Mouse (Mus musculus): ENCODE data around the gene Ddx23. TPM values are rescaled to one million over a fixed set of nuclear protein-coding genes. Genes with fewer than 3 reads are reported as not detected.

The Ddx23 gene
- polyA plus RNA-seq, 1 experiment from 2014 or later: 16.5 TPM

DNA sequence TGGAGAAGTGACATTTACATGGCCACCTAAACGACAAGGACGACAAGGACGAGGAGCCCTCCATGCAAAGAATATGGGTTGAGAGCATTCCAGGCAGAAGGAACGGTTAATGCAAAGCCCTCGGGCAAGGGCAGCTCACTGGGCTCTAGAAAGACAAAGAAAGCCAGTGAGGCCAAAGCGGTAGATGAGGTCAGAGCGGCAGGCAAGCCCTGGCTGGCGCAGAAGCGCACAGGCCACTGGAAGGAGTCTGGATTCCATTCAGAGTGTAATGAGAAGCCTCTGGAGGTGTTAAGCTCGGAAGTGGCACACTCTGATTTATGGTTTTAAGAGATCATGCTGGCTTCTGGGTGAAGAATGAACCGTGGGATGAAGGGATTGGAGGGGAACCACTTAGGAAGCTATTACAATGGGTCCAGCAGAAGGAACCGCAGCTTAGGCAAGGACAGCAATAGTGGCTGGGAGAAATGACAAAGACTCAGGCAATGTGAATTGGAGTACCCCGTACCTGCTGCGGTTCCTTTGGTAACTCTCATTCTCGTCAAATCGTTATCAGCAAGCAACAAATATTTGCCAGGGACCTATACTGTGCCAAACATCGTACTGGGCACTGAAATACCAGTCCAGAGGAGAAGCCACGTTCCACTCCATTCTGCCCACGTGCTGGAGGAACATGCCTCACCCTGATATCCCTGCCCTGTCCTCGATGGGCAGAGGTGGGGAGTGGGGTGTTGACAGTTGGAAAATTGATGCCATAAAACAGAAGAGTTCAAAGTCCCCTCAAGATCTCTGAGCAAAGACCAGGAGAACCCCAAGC is 46.1 kb downstream of the Ddx23 start:
- Histone ChIP-seq H3K4me3 (peak overlapping the region; percentile 26; the same call in 1 of the 2 replicates), H3K4me1 (peaks cover 34% of the 10 kb centered on the region), H3K36me3 (no peaks in the 10 kb centered on the region), H3K27ac (replicated peaks) (peak overlapping the region; percentile 78), H3K4me2 (peak overlapping the region; percentile 57), H3K27me3 (replicated peaks) (peaks cover 8% of the 10 kb centered on the region; the same call in 1 of the 2 replicates), H3K9me3 (no peaks in the 10 kb centered on the region), H3K9ac (peak overlapping the region; percentile 17)
- WGBS: 37% methylated on average over 20 of the region's 20 CpGs
- ATAC-seq (ENCODE audit: extremely low read depth, insufficient number of reproducible peaks, low FRiP score, low TSS enrichment): no peak

DNA sequence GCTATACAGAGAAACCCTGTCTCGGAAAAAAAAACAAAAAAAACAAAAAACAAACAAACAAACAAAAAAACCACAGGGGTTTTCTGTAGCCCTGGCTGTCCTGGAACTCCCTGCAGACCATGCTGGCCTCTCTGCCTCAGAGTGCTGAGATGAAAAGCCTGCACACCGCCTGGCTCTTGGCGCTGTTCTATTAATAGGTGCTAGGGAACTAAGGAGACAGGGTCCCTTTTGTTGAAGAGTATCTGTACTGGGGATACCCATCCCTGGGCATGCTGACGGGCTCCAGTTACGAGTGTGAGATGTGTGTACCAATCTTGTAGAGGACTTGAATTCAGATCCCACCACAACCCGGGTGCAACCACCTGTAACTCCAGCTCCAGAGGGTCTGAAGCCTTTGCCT is 46.9 kb downstream of the Ddx23 start:
- no peak for ATAC-seq (ENCODE audit: extremely low read depth, insufficient number of reproducible peaks, low FRiP score, low TSS enrichment)
- WGBS: 45% methylated on average over 6 of the region's 6 CpGs
- H3K27me3 ChIP-seq (replicated peaks): peaks cover 5% of the 10 kb centered on the region; the same call in 1 of the 2 replicates

DNA sequence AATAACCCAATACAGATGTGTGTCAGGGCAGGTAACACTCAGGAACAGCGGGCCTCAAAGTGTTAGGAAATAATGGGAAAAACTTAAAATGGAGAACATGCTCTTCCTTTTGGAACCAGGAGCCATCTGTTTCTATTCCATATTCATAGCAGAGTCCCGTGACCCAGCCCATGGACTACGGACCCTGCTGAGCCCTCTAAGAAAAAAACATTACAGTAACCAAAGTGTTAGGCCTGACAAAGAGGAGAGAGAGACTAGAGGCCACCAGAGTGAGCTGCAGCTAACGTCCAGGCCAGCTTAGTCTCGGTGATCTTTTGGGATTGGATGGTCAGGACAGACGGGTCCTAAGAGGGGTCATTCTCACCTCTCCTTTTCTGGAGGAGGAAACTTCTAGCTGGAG is 47.7 kb downstream of the Ddx23 start:
- WGBS: 49% methylated on average over 6 of the region's 6 CpGs
- Histone ChIP-seq H3K4me2 (no peak overlapping the region), H3K27ac (replicated peaks) (peak overlapping the region; percentile 78), H3K4me1 (peaks cover 41% of the 10 kb centered on the region), H3K9me3 (no peaks in the 10 kb centered on the region), H3K4me3 (no peak overlapping the region), H3K9ac (peak overlapping the region; percentile 55; the same call in 1 of the 2 replicates), H3K36me3 (no peaks in the 10 kb centered on the region), H3K27me3 (replicated peaks) (no peaks in the 10 kb centered on the region)
- no peak for ATAC-seq (ENCODE audit: extremely low read depth, insufficient number of reproducible peaks, low FRiP score, low TSS enrichment)

More for the DNA sequence above, 46.9 kb downstream of the Ddx23 start:
- Histone ChIP-seq H3K4me3 (no peak overlapping the region), H3K36me3 (no peaks in the 10 kb centered on the region), H3K4me1 (peaks cover 34% of the 10 kb centered on the region), H3K9me3 (no peaks in the 10 kb centered on the region), H3K4me2 (no peak overlapping the region), H3K9ac (no peak overlapping the region), H3K27ac (replicated peaks) (peak overlapping the region; percentile 78)

DNA sequence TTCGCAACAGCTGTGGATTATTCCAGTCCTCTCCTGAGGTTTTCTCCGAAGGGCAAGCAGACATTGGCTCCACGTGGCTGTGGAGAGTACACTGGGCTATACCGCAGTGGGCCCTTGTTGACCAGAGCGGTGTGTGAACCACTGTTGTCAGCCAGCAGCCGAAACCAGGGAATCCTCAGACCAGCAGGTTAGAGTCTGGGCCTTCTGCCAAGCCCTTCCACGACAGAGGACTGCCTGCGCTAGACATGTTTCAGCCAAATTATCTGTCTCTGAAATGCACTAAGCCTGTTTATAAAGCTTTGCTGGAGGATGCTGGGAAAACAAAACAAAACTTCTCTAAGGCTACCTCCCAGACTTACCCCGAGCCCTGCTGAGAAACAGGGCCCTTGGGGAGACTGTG is 48.1 kb downstream of the Ddx23 start:
- H3K4me2 ChIP-seq: no peak overlapping the region
- H3K9ac ChIP-seq: peak overlapping the region; percentile 55
- WGBS: 29% methylated on average over 9 of the region's 9 CpGs
- H3K4me1 ChIP-seq: peaks cover 42% of the 10 kb centered on the region
- H3K4me3 ChIP-seq: no peak overlapping the region
- H3K36me3 ChIP-seq: no peaks in the 10 kb centered on the region
- H3K27me3 ChIP-seq (replicated peaks): no peaks in the 10 kb centered on the region
- H3K9me3 ChIP-seq: no peaks in the 10 kb centered on the region
- ATAC-seq (ENCODE audit: extremely low read depth, insufficient number of reproducible peaks, low FRiP score, low TSS enrichment): no peak
- H3K27ac ChIP-seq (replicated peaks): peak overlapping the region; percentile 78

DNA sequence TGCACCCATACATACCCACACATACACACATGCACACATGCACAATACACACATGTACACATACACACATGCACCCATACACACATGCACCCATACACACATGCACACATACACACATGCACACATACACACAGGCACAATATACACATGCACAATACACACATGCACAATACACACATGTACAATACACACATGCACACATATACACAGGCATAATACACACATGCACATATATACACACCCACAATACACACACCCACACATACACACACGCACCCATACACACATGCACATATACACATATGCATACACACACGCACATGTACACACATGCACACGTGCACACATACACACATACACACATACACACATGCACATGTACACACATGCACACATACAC is 50.5 kb downstream of the Ddx23 start:
- H3K27ac ChIP-seq (replicated peaks): no peak overlapping the region
- no peak for ATAC-seq (ENCODE audit: extremely low read depth, insufficient number of reproducible peaks, low FRiP score, low TSS enrichment)
- H3K36me3 ChIP-seq: no peaks in the 10 kb centered on the region
- H3K4me3 ChIP-seq: no peak overlapping the region
- WGBS: 91% methylated on average over 3 of the region's 3 CpGs
- no peaks in the 10 kb centered on the region for H3K9me3 ChIP-seq
- H3K4me1 ChIP-seq: peaks cover 50% of the 10 kb centered on the region
- no peaks in the 10 kb centered on the region for H3K27me3 ChIP-seq (replicated peaks)
- no peak overlapping the region for H3K9ac ChIP-seq
- H3K4me2 ChIP-seq: no peak overlapping the region

DNA sequence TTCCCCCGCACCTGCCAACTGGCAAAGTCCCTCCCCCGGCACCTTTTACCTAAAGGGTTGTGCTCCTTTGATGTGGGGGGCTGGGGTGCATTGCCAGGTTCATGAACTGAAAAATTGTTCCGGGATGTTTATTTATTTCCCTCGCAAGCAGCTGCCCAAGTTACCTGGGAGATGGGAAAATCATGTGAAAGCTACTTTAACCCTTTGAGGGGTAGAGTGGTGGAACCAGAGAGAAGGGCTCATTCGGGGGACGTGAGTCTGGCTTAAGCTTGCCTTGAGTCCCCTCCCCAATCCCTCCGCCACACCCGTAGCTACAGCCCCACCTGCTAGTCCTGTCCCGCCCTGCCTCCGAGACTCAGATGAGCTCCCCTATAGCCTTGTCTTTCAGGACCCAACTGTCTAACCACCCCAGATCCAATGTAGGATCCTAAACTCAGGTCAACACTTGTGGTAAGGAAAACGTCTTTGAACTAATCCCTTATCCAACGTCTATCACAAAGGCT is 52.5 kb downstream of the Ddx23 start:
- peak overlapping the region; percentile 99 for H3K27ac ChIP-seq (replicated peaks)
- peak overlapping the region; percentile 87 for H3K4me2 ChIP-seq
- no peaks in the 10 kb centered on the region for H3K27me3 ChIP-seq (replicated peaks)
- H3K9me3 ChIP-seq: no peaks in the 10 kb centered on the region
- peaks cover 52% of the 10 kb centered on the region for H3K4me1 ChIP-seq
- no peak for ATAC-seq (ENCODE audit: extremely low read depth, insufficient number of reproducible peaks, low FRiP score, low TSS enrichment)
- H3K4me3 ChIP-seq: peak overlapping the region; percentile 94
- H3K9ac ChIP-seq: peak overlapping the region; percentile 96
- WGBS: 5% methylated on average over 12 of the region's 12 CpGs
- H3K36me3 ChIP-seq: peaks cover under 1% of the 10 kb centered on the region

DNA sequence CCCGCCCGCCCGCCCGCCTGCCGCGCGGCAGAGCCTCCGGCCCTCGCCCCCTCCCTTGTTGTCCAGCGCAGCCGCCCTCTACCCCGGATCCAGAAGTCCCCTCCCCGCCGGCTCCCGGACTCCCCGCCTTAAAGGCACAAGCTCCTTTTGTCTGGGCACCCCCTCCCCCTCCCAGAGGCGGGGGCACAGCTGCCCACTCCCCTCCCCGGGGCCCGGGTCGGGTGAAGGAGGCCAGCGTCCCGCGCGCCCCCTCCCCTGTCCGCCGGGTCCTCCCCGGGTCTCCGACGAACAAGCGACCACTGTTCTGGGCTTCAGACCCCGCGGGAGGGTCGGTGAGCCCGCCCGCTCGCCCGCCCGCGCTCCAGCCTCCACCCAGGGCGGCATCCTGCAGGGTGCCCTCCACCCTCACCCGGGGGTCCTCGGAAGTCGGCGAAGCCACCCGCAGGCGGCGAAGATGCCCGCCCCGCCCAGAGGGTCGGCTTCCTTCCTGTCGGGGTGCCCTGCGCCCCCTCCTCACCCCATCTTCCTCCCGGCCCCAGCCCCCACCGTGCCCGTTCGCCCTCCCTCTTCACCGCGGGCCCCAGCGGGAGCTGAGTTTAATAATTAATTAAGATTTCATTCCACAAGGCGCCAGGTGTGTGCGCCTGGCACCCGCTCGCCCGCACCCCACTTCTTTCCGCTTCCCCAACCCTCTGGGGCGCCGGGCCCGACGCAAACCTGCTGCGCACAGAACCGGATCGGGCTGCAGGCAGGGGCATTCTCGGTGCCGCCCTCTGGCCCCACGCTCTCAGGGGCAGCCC is 53.2 kb downstream of the Ddx23 start, which contains the start of gene Adcy6:
TSS of gene Adcy6 (minus strand) at position 746 of the 800 bp plus-strand sequence.
- H3K27me3 ChIP-seq (replicated peaks): no peaks in the 10 kb centered on the region
- H3K4me1 ChIP-seq: peaks cover 52% of the 10 kb centered on the region
- peak within 1 kb of the TSS; percentile 99 for H3K27ac ChIP-seq (replicated peaks)
- ATAC-seq (ENCODE audit: extremely low read depth, insufficient number of reproducible peaks, low FRiP score, low TSS enrichment): peak; percentile 49; the same call in 1 of the 2 replicates
- H3K9me3 ChIP-seq: no peaks in the 10 kb centered on the region
- H3K36me3 ChIP-seq: peaks cover 7% of the 10 kb centered on the region
- under 1% methylated on average over 53 of the region's 75 CpGs for WGBS
- H3K4me3 ChIP-seq: peak within 1 kb of the TSS; percentile 94
- H3K4me2 ChIP-seq: peak within 1 kb of the TSS; percentile 87
- peak within 1 kb of the TSS; percentile 96 for H3K9ac ChIP-seq

DNA sequence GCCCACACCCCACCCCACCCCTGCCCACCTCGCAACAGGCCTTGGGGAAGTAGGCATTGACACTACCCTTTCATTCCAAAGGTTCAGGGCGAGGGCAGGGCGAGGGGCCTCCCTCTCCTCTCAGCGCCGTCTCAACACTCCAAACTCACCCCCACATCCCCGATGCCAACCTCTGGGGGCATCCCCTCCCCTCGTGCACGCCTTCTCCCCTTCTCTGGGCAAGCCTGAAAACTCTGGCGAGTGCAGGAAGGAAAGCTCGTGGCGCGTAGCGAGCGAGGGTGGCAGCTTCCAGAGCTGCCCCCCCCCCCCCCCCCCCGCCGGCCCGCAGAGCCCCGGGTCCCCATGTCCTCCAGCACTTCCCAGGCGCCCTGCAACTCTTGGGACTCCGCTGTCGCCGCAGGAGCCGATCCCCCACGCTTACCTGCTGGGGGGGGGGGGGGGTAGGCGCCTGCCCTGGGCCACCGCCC is 53.9 kb downstream of the Ddx23 start:
- no peaks in the 10 kb centered on the region for H3K9me3 ChIP-seq
- H3K27me3 ChIP-seq (replicated peaks): no peaks in the 10 kb centered on the region
- H3K4me2 ChIP-seq: peak overlapping the region; percentile 87
- peaks cover 52% of the 10 kb centered on the region for H3K4me1 ChIP-seq
- WGBS: 2% methylated on average over 8 of the region's 26 CpGs
- H3K4me3 ChIP-seq: peak overlapping the region; percentile 94
- peak overlapping the region; percentile 96 for H3K9ac ChIP-seq
- peak overlapping the region; percentile 99 for H3K27ac ChIP-seq (replicated peaks)
- no peak for ATAC-seq (ENCODE audit: extremely low read depth, insufficient number of reproducible peaks, low FRiP score, low TSS enrichment)
- H3K36me3 ChIP-seq: peaks cover 14% of the 10 kb centered on the region

DNA sequence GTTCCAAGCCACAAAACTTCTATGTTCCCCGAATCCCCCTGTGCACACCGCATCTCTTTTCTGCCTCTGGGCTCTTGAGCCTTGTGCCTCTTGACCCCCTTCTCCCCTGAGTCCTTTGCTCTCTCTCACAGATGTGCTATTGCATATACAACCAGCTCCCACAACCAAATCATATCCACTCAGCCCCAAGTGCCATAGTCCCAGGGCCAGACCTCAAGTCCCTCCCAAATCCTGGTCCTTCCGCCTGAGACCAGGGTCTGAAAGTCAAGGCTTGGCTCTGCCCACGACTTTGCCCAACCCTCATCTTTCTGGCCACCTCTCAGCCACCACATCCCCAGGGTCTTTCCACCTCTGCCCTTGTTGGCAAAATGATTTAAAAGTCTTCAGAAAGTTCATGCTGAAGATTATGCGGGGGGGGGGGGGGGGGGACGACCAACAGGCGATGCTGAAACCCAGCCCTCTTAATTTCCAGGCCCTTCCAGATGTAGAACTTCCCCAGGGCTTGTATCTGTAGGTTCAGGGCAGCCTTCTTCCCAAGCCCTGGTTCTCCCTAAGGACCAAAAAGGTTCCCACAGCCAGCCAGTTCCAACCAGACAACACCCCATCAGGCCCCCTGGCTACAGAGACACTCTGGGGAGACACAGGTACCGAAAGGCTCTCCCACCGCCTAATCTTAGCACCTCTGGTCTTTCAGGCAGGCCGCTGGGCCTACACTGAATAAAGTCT is 54.5 kb downstream of the Ddx23 start:
- WGBS: under 1% methylated on average over 10 of the region's 10 CpGs
- peaks cover 20% of the 10 kb centered on the region for H3K36me3 ChIP-seq
- peak overlapping the region; percentile 87 for H3K4me2 ChIP-seq
- H3K4me3 ChIP-seq: peak overlapping the region; percentile 94
- no peaks in the 10 kb centered on the region for H3K9me3 ChIP-seq
- H3K4me1 ChIP-seq: peaks cover 58% of the 10 kb centered on the region
- no peak for ATAC-seq (ENCODE audit: extremely low read depth, insufficient number of reproducible peaks, low FRiP score, low TSS enrichment)
- H3K27ac ChIP-seq (replicated peaks): peak overlapping the region; percentile 99
- H3K9ac ChIP-seq: peak overlapping the region; percentile 96
- H3K27me3 ChIP-seq (replicated peaks): no peaks in the 10 kb centered on the region

DNA sequence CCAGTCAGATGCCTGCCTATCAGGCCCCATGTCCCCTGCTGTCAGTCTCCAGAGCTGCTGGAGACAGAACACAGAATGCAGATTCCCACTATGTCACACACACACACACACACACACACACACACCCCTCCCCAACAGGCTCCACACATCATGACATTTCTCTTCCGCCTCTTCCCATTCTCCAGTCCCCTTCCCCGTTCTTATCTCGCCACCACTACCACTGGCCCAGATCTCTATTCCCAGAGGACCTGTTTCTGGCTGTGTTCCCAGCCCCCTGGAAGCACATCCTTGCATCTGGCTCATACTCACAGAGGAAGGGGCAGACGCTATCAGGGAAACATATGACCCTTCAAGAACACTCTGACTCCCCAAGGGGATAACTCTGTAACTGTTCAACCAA is 55.1 kb downstream of the Ddx23 start:
- Histone ChIP-seq H3K27me3 (replicated peaks) (no peaks in the 10 kb centered on the region), H3K4me2 (peak overlapping the region; percentile 87), H3K4me1 (peaks cover 65% of the 10 kb centered on the region), H3K9ac (peak overlapping the region; percentile 96), H3K27ac (replicated peaks) (peak overlapping the region; percentile 99), H3K36me3 (peaks cover 26% of the 10 kb centered on the region), H3K9me3 (no peaks in the 10 kb centered on the region), H3K4me3 (peak overlapping the region; percentile 94)
- peak; percentile 71 for ATAC-seq (ENCODE audit: extremely low read depth, insufficient number of reproducible peaks, low FRiP score, low TSS enrichment)
- under 1% methylated on average over 4 of the region's 4 CpGs for WGBS
